Mouse (Mus musculus): Measurements from ENCODE around the gene Inhbb.

DNA sequence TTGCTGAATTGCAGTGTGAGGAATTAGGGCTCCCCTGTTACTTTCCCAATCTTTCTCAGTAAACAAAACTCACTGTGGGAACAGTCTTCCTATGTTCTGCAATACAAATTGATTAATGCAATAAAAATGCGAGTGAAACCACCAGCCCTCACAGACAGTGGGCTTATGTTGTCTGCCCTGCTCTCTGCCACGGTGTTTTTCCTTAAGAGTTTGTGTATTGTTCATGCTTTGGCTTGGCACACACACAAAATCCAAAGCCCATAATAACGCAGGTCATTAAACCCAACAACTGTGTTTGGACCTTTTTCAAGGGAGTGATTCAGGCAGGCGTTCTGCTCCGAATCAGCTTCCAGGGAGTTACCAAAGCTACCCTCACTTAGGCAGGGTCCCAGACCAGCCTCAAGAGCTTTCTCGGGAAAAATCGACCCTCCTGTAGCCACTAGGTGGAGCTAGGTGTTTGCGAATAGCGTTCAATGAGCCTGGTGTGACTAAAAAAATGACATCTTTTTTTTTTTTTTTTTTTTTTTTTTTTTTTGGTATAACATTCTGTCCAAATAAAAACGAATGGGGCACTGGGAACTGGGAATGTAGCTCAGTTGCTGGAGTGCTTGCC is 36.1 kb upstream of the Inhbb start:
- TF ChIP-seq CTCF (IDR thresholded peaks at IDR 0.05; ENCODE audit: borderline replicate concordance, control insufficient read depth, extremely low read depth, insufficient read depth, low read length, poor library complexity) (no peak), POLR2A (IDR thresholded peaks at IDR 0.05; ENCODE audit: control insufficient read depth, extremely low read depth, insufficient read depth, low read length, poor library complexity) (no peak)
